Mouse (Mus musculus) liver, adult 2 months (tissue): ENCODE results near the gene Ttc39a.

Experiments used
- CTCF ChIP-seq: fragments of 200-500 bp; IDR thresholded peaks from 2 replicates; pipeline ENCODE4 v1.5.1; 2011; ENCODE audit warnings: low read depth, low read length, control low read depth
- POLR2A ChIP-seq: fragments of 200-500 bp; IDR thresholded peaks from 2 replicates; pipeline ENCODE4 v1.6.1; 2011; ENCODE audit warnings: low read length, control low read depth; ENCODE audit not compliant: insufficient read depth; ENCODE audit errors: extremely low read depth

DNA sequence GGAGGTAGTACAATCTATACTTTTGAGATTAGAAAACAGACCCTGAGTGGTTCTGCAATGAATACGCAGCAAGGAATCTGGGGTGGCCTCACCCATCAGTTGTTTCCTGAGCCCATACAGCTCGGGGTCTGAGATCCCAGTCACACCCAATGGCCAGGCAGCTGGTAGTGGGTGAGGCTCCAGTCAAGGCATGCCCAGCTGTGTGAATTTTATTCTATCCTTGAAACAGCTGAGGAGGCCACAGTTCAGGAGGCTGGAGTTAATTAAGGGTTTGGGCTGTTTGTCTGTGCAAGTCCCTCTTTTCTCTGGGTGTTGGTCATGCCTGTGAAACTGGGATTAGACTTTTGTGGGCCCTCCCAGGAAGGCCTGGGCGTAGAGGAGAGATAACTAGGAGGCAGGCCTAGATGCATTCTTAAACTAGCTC is 33.4 kb downstream of the Ttc39a start:
- no peak for TF ChIP-seq CTCF
- TF ChIP-seq POLR2A = no peak
